Mouse (Mus musculus): Measurements from ENCODE around the gene Ube2cbp. TPM values are rescaled to one million over a fixed set of nuclear protein-coding genes. Genes with fewer than 3 reads are reported as not detected.

Gene Ube2cbp
- polyA plus RNA-seq, 1 experiment, result 0.64 TPM

DNA sequence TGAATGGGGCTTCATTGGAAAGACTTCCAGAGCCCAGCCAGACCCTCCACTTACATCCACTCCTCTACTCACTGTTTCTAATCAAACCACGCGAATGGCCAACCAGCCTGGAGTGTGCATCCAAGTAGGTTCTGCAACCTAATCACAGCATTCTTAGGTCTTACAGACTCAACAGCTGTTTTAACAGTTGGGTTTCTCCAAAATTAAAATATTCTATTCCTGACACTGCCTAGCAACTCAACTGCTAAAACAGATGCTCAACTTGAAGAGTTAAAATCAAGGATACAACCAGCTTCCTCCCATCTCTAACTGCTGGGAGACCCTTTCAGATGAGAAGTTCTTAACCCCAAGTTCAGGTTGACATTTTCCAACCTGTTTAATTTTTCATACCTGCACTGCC is 74.0 kb downstream of the Ube2cbp start:
- TF ChIP-seq FLI1 (IDR thresholded peaks at IDR 0.05; ENCODE audit: low read length) (no peak), GATA1 (IDR thresholded peaks at IDR 0.05; ENCODE audit: borderline replicate concordance, low read length) (no peak)
- Histone ChIP-seq H3K4me3 (replicated peaks) (no peak overlapping the region), H3K27me3 (replicated peaks) (no peaks in the 10 kb centered on the region), H3K4me1 (peaks cover 12% of the 10 kb centered on the region), H3K36me3 (replicated peaks; ENCODE audit: low read length) (no peaks in the 10 kb centered on the region), H3K9me3 (peaks cover 6% of the 10 kb centered on the region)

DNA sequence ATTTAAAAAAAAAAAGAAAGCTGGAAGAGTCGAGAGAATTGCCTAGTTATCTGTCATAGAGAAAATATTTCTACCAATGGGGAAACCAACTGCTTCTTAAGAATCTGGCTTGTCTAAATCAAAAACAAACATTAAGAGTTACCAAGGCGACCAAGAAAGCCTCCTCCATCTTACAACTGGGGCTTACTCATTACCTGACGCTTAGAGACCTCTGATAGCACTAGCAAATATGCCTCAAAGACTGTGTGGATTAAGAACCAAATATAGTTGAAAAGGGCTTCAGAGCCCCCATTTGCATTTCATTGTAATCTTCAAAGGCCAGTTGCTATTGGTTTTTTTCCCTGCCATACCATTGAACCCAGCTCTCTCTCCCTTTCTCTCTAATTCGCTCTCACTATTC is 76.2 kb downstream of the Ube2cbp start:
- no peaks in the 10 kb centered on the region for H3K27me3 ChIP-seq (replicated peaks)
- no peaks in the 10 kb centered on the region for H3K36me3 ChIP-seq (replicated peaks; ENCODE audit: low read length)
- TF ChIP-seq FLI1 (IDR thresholded peaks at IDR 0.05; ENCODE audit: low read length) (no peak), GATA1 (IDR thresholded peaks at IDR 0.05; ENCODE audit: borderline replicate concordance, low read length) (no peak)

GRCm38 (mm10) chr9:86376923-86377322 is 87.8 kb downstream of the Ube2cbp start:
- no peaks in the 10 kb centered on the region for H3K9me3 ChIP-seq
- H3K4me3 ChIP-seq (replicated peaks), result no peak overlapping the region
- H3K27me3 ChIP-seq (replicated peaks), result no peaks in the 10 kb centered on the region
- H3K4me1 ChIP-seq, result no peaks in the 10 kb centered on the region
- TF ChIP-seq FLI1 (IDR thresholded peaks at IDR 0.05; ENCODE audit: low read length) (no peak), GATA1 (IDR thresholded peaks at IDR 0.05; ENCODE audit: borderline replicate concordance, low read length) (no peak)
- H3K36me3 ChIP-seq (replicated peaks; ENCODE audit: low read length), result no peaks in the 10 kb centered on the region

More for the DNA sequence above, 76.2 kb downstream of the Ube2cbp start:
- Histone ChIP-seq H3K4me1 (peaks cover 6% of the 10 kb centered on the region), H3K9me3 (peaks cover 6% of the 10 kb centered on the region), H3K4me3 (replicated peaks) (no peak overlapping the region)

- Histone ChIP-seq H3K27me3 (replicated peaks) (no peaks in the 10 kb centered on the region), H3K4me3 (replicated peaks) (no peak overlapping the region), H3K4me1 (no peaks in the 10 kb centered on the region), H3K36me3 (replicated peaks; ENCODE audit: low read length) (no peaks in the 10 kb centered on the region), H3K9me3 (no peaks in the 10 kb centered on the region)
- TF ChIP-seq GATA1 (IDR thresholded peaks at IDR 0.05; ENCODE audit: borderline replicate concordance, low read length), result no peak
- no peak for TF ChIP-seq FLI1 (IDR thresholded peaks at IDR 0.05; ENCODE audit: low read length)
Measured at GRCm38 (mm10) chr9:86372783-86373567, 91.8 kb downstream of the Ube2cbp start.

DNA sequence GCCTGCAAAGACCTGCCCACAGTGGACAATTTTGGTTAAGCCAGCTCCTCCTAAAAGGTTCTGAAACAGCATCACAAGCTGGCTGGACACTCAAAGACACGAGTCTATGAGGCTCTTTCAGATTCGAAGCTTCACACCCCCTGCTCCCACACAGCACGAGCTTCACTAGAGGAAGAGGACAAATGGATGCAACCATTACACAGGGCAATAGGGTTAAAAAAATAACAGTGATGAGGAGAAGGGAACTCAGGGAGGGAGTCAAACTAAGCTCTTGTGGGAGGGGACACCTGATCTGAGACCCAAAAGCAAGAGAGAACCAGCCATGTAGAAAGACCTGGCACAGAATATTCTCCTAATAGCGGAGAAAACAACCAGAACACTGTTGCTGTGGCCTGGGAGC is 95.5 kb downstream of the Ube2cbp start:
- Histone ChIP-seq H3K27me3 (replicated peaks) (no peaks in the 10 kb centered on the region), H3K4me3 (replicated peaks) (no peak overlapping the region), H3K4me1 (no peaks in the 10 kb centered on the region), H3K36me3 (replicated peaks; ENCODE audit: low read length) (no peaks in the 10 kb centered on the region), H3K9me3 (no peaks in the 10 kb centered on the region)
- TF ChIP-seq FLI1 (IDR thresholded peaks at IDR 0.05; ENCODE audit: low read length), result no peak
- no peak for TF ChIP-seq GATA1 (IDR thresholded peaks at IDR 0.05; ENCODE audit: borderline replicate concordance, low read length)

DNA sequence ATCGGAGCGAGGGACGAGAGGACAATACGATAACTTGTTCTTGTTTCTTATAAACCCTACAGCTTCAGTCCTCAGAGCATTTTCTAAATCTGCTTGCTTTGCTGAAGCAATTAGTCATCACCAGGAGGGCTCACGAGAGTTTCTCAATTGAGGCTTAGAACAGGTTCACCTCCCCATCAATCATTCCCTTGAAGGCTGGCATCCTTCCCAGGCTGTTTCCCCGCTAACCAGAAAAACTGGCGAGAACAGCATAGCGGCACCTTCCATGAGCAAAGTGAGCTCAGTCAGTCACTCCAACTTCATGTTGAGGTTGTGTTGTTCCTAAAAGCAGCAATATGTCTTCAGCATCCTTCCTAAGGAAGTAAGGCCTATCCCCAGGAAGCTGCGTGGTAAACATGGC is 104.2 kb downstream of the Ube2cbp start:
- H3K9me3 ChIP-seq, result no peaks in the 10 kb centered on the region; the same call in 1 of the 2 replicates
- H3K27me3 ChIP-seq (replicated peaks), result no peaks in the 10 kb centered on the region
- no peaks in the 10 kb centered on the region for H3K4me1 ChIP-seq
- no peaks in the 10 kb centered on the region for H3K36me3 ChIP-seq (replicated peaks; ENCODE audit: low read length)
- no peak for TF ChIP-seq FLI1 (IDR thresholded peaks at IDR 0.05; ENCODE audit: low read length)
- TF ChIP-seq GATA1 (IDR thresholded peaks at IDR 0.05; ENCODE audit: borderline replicate concordance, low read length), result no peak
- no peak overlapping the region for H3K4me3 ChIP-seq (replicated peaks)

DNA sequence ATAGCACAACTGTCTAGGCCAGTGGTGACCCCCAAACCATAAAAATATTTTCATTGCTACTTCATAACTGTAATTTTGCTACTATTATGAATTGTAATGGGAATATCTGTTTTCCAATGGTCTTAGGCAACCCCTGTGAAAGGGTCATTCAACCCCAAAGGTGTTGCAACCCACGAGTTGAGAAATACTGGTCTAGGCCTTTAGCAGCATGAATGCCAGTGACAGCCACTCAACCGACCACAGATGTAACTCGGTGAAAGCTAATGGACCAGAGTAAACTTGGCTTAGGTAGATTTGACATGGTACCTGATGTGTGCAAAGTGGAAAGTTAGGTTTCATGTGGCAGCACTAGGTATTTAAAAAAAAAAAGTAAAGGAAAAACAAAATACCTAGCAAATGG is 108.9 kb downstream of the Ube2cbp start:
- H3K4me1 ChIP-seq, result no peaks in the 10 kb centered on the region
- no peaks in the 10 kb centered on the region for H3K36me3 ChIP-seq (replicated peaks; ENCODE audit: low read length)
- no peak overlapping the region for H3K4me3 ChIP-seq (replicated peaks)
- no peaks in the 10 kb centered on the region for H3K9me3 ChIP-seq
- no peaks in the 10 kb centered on the region for H3K27me3 ChIP-seq (replicated peaks)
- TF ChIP-seq FLI1 (IDR thresholded peaks at IDR 0.05; ENCODE audit: low read length) (no peak), GATA1 (IDR thresholded peaks at IDR 0.05; ENCODE audit: borderline replicate concordance, low read length) (no peak)

- TF ChIP-seq FLI1 (IDR thresholded peaks at IDR 0.05; ENCODE audit: low read length) (no peak), GATA1 (IDR thresholded peaks at IDR 0.05; ENCODE audit: borderline replicate concordance, low read length) (no peak)
- Histone ChIP-seq H3K4me3 (replicated peaks) (no peak overlapping the region), H3K27me3 (replicated peaks) (no peaks in the 10 kb centered on the region), H3K4me1 (no peaks in the 10 kb centered on the region), H3K9me3 (peaks cover 7% of the 10 kb centered on the region; the same call in 1 of the 2 replicates), H3K36me3 (replicated peaks; ENCODE audit: low read length) (no peaks in the 10 kb centered on the region)
Measured at GRCm38 (mm10) chr9:86351491-86351890, 113.3 kb downstream of the Ube2cbp start.

DNA sequence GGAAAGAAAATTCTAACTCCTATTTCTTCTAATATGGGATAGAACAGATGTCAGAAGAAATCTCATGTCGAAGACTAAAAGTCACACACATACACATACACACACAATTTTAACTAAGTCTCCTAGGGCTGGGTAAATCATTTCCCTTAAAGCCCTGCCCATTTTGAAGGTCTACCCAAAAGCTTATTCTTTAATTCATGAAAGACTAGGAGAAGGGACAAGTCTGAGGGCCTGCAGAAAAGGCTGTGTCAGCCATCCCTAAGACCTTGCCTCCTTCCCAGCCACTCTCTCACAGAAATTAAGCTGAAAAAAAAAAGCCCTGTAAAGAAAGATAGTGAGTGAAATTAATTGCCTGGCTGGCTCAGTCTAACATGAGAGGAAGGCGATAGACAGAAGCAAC is 128.0 kb downstream of the Ube2cbp start:
- Histone ChIP-seq H3K36me3 (replicated peaks; ENCODE audit: low read length) (no peaks in the 10 kb centered on the region), H3K27me3 (replicated peaks) (no peaks in the 10 kb centered on the region), H3K9me3 (peaks cover 11% of the 10 kb centered on the region), H3K4me3 (replicated peaks) (no peak overlapping the region), H3K4me1 (no peaks in the 10 kb centered on the region)
- TF ChIP-seq GATA1 (IDR thresholded peaks at IDR 0.05; ENCODE audit: borderline replicate concordance, low read length) (no peak), FLI1 (IDR thresholded peaks at IDR 0.05; ENCODE audit: low read length) (no peak)

GRCm38 (mm10) chr9:86336361-86336760 is 128.4 kb downstream of the Ube2cbp start:
- TF ChIP-seq FLI1 (IDR thresholded peaks at IDR 0.05; ENCODE audit: low read length) (no peak), GATA1 (IDR thresholded peaks at IDR 0.05; ENCODE audit: borderline replicate concordance, low read length) (no peak)
- peaks cover 11% of the 10 kb centered on the region for H3K9me3 ChIP-seq
- no peak overlapping the region for H3K4me3 ChIP-seq (replicated peaks)
- H3K36me3 ChIP-seq (replicated peaks; ENCODE audit: low read length), result no peaks in the 10 kb centered on the region
- H3K27me3 ChIP-seq (replicated peaks), result no peaks in the 10 kb centered on the region
- H3K4me1 ChIP-seq, result no peaks in the 10 kb centered on the region
